Mouse (Mus musculus) retina, embryonic 14.5 days (tissue): ENCODE data around the gene Gm3106.
"Not testable (repeated sequence)": the region's sequence is repeated elsewhere in the genome, so short reads cannot be mapped to it uniquely, and the experiment has no call there.

Experiments
- DNase-seq: peaks from one replicate; pipeline ENCODE4 v3.0.0-alpha.2; 2015; ENCODE audit warnings: low spot score

Gene Gm3106

GRCm38 (mm10) chr5:94217705-94218104 lies at the start of gene Gm3106:
Gene Gm3106 (plus strand): TSS chr5:94218005.
- DNase-seq = not testable (repeated sequence)
